Mouse (Mus musculus): ENCODE measurements around the gene Usp5. TPM values are rescaled to one million over a fixed set of nuclear protein-coding genes. Genes with fewer than 3 reads are reported as not detected.
A peak's percentile ranks its signal among the peaks of the same experiment; 100 is the strongest.

The Usp5 gene
- polyA plus RNA-seq, 1 experiment from 2014 or later = 115 TPM

DNA sequence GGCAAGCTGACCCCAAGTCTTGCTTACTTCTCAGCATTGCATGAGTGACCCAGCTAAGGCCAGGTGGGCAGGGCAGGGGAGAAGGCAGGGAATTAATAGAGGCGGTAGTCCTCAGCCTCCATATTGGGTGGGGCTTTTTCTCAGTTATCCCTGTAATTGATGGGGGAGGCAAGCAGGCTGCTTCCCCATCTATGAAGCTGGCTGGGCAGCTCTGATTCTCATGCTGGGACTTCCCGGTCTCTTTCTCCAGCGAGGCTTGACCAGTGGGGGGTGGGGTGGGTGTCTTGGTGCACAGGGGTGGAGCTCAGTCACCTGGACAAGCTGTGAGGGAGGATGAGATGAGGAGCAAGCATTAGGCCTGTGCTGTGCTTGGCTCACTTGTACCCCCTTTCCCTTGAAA, 32.5 kb upstream of the Usp5 start:
- WGBS = 27% methylated on average over 3 of the region's 3 CpGs
- Histone ChIP-seq H3K9ac (ENCODE audit: low read depth, low read length) (no peak overlapping the region), H3K27me3 (replicated peaks; ENCODE audit: control insufficient read depth, insufficient read depth, low read length) (peaks cover 91% of the 10 kb centered on the region), H3K4me1 (replicated peaks; ENCODE audit: control insufficient read depth, insufficient read depth, low read length) (peaks cover 4% of the 10 kb centered on the region; the same call in 1 of the 2 replicates), H3K9me3 (ENCODE audit: control insufficient read depth, low read length) (no peaks in the 10 kb centered on the region), H3K36me3 (ENCODE audit: control insufficient read depth, insufficient read depth, low read length) (no peaks in the 10 kb centered on the region), H3K27ac (ENCODE audit: low read depth, low read length) (no peak overlapping the region), H3K4me2 (no peak overlapping the region), H3K4me3 (ENCODE audit: low read depth, low read length) (no peak overlapping the region)
- DNase-seq (ENCODE audit: low spot score) (no peak), ATAC-seq (replicated peaks; ENCODE audit: low FRiP score) (no peak)

DNA sequence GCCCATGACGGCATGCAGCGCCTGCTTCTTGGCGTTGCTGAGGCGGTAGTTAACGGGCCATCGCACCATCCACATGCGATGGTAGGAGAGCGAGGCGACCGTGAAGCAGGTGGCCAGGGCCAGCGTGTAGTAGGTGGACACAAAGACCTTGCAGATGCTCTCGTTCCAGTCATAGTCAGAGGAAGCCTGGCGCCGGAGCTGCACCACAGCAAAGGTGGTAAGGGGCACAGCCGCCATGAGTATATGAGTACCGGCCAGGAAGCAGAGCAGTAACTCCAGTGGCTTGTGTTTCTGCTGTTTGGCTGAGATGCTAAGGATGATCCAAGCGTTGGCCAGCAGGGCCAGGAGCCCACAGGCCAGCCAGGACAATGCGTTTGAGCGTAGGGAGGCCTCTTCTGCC, 32.0 kb upstream of the Usp5 start:
- Histone ChIP-seq H3K4me3 (ENCODE audit: low read depth, low read length) (no peak overlapping the region), H3K27ac (ENCODE audit: low read depth, low read length) (no peak overlapping the region), H3K9me3 (ENCODE audit: control insufficient read depth, low read length) (no peaks in the 10 kb centered on the region), H3K4me1 (replicated peaks; ENCODE audit: control insufficient read depth, insufficient read depth, low read length) (peaks cover 4% of the 10 kb centered on the region; the same call in 1 of the 2 replicates), H3K27me3 (replicated peaks; ENCODE audit: control insufficient read depth, insufficient read depth, low read length) (peaks cover 95% of the 10 kb centered on the region), H3K36me3 (ENCODE audit: control insufficient read depth, insufficient read depth, low read length) (no peaks in the 10 kb centered on the region), H3K4me2 (no peak overlapping the region), H3K9ac (ENCODE audit: low read depth, low read length) (no peak overlapping the region)
- DNase-seq (ENCODE audit: low spot score) = no peak
- 76% methylated on average over 19 of the region's 19 CpGs for WGBS
- ATAC-seq (replicated peaks; ENCODE audit: low FRiP score) = no peak

DNA sequence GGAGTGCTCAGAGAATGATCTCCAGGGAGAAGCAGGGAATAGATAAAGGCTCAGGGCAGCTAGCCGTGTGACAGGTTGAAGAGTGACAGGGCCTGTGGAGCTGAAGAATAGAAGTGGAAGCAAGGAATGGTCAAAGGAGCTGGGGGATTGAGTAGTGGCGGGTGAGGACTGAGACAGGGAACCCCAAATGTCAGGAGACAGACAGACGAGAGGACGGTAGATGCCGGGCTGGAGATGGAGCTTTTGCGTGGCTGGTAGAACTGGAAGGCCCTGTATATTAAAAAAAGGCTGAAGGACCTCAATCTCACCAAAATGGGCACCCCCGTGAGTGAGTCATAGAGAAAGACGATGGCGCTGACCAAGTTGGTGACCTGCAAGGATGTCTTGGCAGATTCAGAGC, 31.2 kb upstream of the Usp5 start:
- Histone ChIP-seq H3K9ac (ENCODE audit: low read depth, low read length) (no peak overlapping the region), H3K27ac (ENCODE audit: low read depth, low read length) (no peak overlapping the region), H3K4me3 (ENCODE audit: low read depth, low read length) (no peak overlapping the region), H3K27me3 (replicated peaks; ENCODE audit: control insufficient read depth, insufficient read depth, low read length) (peaks cover 98% of the 10 kb centered on the region), H3K4me2 (no peak overlapping the region), H3K9me3 (ENCODE audit: control insufficient read depth, low read length) (no peaks in the 10 kb centered on the region), H3K36me3 (ENCODE audit: control insufficient read depth, insufficient read depth, low read length) (no peaks in the 10 kb centered on the region), H3K4me1 (replicated peaks; ENCODE audit: control insufficient read depth, insufficient read depth, low read length) (peaks cover 4% of the 10 kb centered on the region; the same call in 1 of the 2 replicates)
- 77% methylated on average over 9 of the region's 9 CpGs for WGBS
- ATAC-seq (replicated peaks; ENCODE audit: low FRiP score) = no peak
- DNase-seq (ENCODE audit: low spot score) = no peak

DNA sequence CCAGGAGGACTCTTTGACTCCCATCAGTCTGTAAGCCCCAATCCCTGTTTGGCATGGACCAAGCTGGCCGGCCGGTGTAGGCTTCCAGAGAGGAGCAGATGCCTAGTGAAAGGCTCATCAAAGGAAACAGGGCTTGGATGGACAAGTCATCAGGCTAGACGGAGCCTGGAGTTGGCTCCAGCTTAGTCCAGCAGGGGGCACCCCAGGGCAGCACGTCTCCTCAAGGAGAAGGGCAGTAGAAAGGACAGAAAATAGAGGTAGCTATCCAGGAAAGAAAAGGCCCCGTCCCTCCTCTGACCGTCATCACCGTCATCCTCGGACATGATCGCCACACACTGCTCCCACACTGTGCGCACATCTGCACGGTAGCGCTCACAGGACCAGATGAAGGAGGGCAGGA, 30.4 kb upstream of the Usp5 start:
- ATAC-seq (replicated peaks; ENCODE audit: low FRiP score) (peak; percentile 27; the same call in 1 of the 2 replicates), DNase-seq (ENCODE audit: low spot score) (peak; percentile 82)
- Histone ChIP-seq H3K27me3 (replicated peaks; ENCODE audit: control insufficient read depth, insufficient read depth, low read length) (peaks cover 94% of the 10 kb centered on the region), H3K9ac (ENCODE audit: low read depth, low read length) (no peak overlapping the region), H3K9me3 (ENCODE audit: control insufficient read depth, low read length) (no peaks in the 10 kb centered on the region), H3K4me2 (0 out of 2 replicates have a peak overlapping the region, but pooled peaks have one; percentile 10), H3K4me1 (replicated peaks; ENCODE audit: control insufficient read depth, insufficient read depth, low read length) (peaks cover 4% of the 10 kb centered on the region), H3K4me3 (ENCODE audit: low read depth, low read length) (no peak overlapping the region), H3K27ac (ENCODE audit: low read depth, low read length) (no peak overlapping the region), H3K36me3 (ENCODE audit: control insufficient read depth, insufficient read depth, low read length) (no peaks in the 10 kb centered on the region)
- 10% methylated on average over 12 of the region's 12 CpGs for WGBS

DNA sequence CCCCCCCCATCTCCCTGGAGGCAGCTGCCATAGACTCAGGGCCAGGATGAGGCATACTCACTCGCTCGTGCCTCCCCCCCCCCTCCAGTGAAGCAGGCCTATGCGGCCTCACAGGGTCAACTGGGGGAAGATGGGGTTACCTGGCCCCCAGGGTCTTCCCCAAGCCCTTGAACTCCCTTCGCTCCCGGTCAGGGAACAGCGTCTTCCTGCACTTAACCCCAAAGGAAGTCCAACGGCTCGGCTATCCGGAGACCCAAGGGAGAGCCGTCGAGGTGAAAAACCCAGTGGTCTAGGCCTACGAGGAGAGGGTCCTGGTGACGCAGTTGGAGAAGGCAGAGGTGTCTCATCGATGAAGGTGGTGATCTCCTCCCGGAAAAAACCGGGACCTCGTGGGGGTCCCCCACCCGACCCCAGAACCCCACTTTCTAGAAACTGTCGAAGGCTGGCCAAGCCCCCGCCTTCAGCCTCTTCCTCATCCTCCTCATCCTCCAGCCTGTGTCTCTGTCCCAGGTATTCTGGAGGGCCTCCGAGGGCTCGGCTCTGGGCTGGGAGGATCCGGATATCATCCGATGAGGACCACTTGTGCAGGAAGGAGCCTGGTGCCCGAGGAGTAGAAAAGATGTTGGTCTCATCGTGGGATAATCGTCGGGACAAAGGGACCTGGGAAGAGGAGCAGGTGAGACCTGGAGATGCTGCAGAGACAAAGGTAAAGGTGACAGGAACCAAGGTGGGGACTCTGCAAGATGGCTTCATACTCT, 29.5 kb upstream of the Usp5 start:
- Histone ChIP-seq H3K9ac (ENCODE audit: low read depth, low read length) (no peak overlapping the region), H3K4me3 (ENCODE audit: low read depth, low read length) (no peak overlapping the region), H3K9me3 (ENCODE audit: control insufficient read depth, low read length) (no peaks in the 10 kb centered on the region), H3K27ac (ENCODE audit: low read depth, low read length) (no peak overlapping the region), H3K4me1 (replicated peaks; ENCODE audit: control insufficient read depth, insufficient read depth, low read length) (peaks cover 4% of the 10 kb centered on the region), H3K36me3 (ENCODE audit: control insufficient read depth, insufficient read depth, low read length) (no peaks in the 10 kb centered on the region), H3K4me2 (no peak overlapping the region), H3K27me3 (replicated peaks; ENCODE audit: control insufficient read depth, insufficient read depth, low read length) (peaks cover 86% of the 10 kb centered on the region)
- ATAC-seq (replicated peaks; ENCODE audit: low FRiP score) (no peak), DNase-seq (ENCODE audit: low spot score) (no peak)
- 65% methylated on average over 28 of the region's 28 CpGs for WGBS

DNA sequence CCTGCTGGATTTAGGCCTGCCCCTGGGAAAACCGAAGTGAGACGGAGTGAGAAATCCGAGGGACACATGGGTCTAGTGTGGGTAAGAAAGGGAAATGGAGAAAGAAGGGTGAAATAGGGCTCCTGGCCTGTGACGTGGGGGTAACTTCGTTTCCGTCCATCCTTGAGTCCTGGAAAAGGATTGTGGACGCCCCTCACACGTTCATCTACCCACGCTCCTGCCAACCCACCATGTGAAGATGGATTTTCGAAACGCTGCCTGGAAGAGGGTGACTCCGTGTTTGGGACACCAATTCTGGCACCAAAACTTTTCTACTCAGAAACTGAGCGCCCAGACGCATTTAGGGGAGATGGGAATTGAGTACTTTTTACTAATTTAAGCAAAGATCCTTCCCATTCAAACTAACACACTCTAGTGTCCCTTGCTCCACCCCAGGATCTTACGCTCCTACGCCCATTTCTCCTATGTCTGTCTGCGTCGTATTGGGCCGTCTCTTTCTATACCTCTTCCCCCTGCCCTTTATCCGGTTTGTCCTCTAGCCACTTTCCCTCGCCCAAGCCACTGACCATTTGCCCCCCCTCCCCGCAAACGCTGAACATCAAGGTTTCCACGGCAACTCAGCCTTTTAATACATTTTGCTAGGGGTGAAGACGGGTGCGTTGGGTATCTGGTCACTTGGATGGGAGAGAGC, 28.7 kb upstream of the Usp5 start:
- H3K4me2 ChIP-seq = peak overlapping the region; percentile 80
- no peaks in the 10 kb centered on the region for H3K9me3 ChIP-seq (ENCODE audit: control insufficient read depth, low read length)
- H3K27me3 ChIP-seq (replicated peaks; ENCODE audit: control insufficient read depth, insufficient read depth, low read length) = peaks cover 79% of the 10 kb centered on the region
- DNase-seq (ENCODE audit: low spot score) = no peak
- WGBS = 30% methylated on average over 26 of the region's 26 CpGs
- ATAC-seq (replicated peaks; ENCODE audit: low FRiP score) = no peak
- no peaks in the 10 kb centered on the region; the same call in 1 of the 2 replicates for H3K4me1 ChIP-seq (replicated peaks; ENCODE audit: control insufficient read depth, insufficient read depth, low read length)
- no peak overlapping the region for H3K27ac ChIP-seq (ENCODE audit: low read depth, low read length)
- H3K9ac ChIP-seq (ENCODE audit: low read depth, low read length) = no peak overlapping the region
- peak overlapping the region; percentile 57 for H3K4me3 ChIP-seq (ENCODE audit: low read depth, low read length)
- no peaks in the 10 kb centered on the region for H3K36me3 ChIP-seq (ENCODE audit: control insufficient read depth, insufficient read depth, low read length)

DNA sequence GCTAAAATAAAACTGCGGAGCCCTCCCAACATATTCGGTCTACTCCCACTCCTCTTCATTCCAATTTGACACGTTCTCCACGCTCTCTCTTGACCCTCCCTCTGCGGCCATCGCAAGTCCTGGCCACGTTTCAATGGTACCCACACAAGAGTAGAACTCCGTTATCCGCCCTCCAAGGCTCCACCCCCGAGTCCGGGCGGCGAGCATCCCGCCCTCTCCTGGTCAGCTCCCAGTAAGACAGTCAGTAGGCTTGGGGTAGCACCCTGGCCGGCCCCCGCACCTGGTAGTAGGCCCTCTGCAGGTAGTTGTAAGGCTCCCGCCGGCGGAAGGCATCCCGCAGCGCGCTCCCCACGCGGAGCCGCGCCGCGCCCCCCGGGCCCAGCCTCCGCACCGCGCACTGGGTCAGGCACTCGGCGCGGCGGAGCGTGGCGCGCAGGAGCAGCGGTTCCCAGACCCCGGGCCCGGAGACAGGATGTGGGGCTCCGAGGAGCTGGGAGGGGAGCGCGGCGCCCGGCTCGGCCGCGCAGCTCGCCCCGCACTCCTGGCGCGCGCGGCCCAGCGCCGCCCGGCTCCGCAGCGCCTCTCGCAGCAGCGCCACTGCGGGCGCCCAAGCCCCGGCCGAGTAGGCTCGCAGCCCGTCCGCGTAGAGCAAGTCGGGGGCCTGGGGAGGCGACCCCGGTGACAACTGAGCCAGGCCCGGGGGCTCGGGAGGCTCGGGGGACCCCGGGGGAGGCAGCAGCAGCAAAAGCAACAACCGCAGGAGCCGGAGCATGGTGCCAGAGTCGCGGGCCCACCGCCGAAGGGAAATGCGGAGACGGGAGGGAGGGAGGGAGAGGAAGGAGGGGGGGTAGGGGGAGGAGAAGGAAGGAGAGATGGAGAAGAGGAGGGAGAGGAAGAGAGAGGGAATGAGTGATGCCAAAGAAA, 27.9 kb upstream of the Usp5 start, which contains the start of gene P3h3:
Gene P3h3, minus strand, starts transcription at position 837 of the 924 bp plus-strand sequence.
- Histone ChIP-seq H3K36me3 (ENCODE audit: control insufficient read depth, insufficient read depth, low read length) (no peaks in the 10 kb centered on the region), H3K9me3 (ENCODE audit: control insufficient read depth, low read length) (no peaks in the 10 kb centered on the region), H3K4me3 (ENCODE audit: low read depth, low read length) (peak within 1 kb of the TSS; percentile 57), H3K27ac (ENCODE audit: low read depth, low read length) (peak within 1 kb of the TSS; percentile 78), H3K4me1 (replicated peaks; ENCODE audit: control insufficient read depth, insufficient read depth, low read length) (no peaks in the 10 kb centered on the region; the same call in 1 of the 2 replicates), H3K27me3 (replicated peaks; ENCODE audit: control insufficient read depth, insufficient read depth, low read length) (peaks cover 71% of the 10 kb centered on the region), H3K9ac (ENCODE audit: low read depth, low read length) (peak within 1 kb of the TSS; percentile 63), H3K4me2 (peak within 1 kb of the TSS; percentile 80)
- peak; percentile 82 for DNase-seq (ENCODE audit: low spot score)
- under 1% methylated on average over 78 of the region's 86 CpGs for WGBS
- peak; percentile 69 for ATAC-seq (replicated peaks; ENCODE audit: low FRiP score)

DNA sequence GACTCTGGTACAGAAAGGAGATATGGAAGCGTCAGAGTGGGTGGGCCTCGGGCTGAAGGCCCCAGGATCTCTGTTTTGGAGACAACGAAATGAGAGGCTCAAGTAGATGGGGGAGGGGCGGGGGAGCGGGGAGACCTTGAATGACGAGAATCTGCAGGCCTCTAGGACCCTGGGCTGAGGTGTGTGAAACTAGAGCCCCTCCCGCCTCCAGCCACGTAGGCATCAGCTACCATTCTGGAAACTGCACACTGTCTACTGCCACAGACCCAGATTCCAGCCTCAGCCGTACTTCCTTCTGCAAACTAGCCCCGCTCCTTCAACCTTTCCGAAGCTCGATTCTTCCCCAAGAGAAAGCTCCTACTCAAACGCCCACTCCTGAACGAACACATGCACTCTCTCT, 27.0 kb upstream of the Usp5 start:
- Histone ChIP-seq H3K9me3 (ENCODE audit: control insufficient read depth, low read length) (no peaks in the 10 kb centered on the region), H3K4me2 (peak overlapping the region; percentile 80), H3K9ac (ENCODE audit: low read depth, low read length) (no peak overlapping the region; the same call in 1 of the 2 replicates), H3K4me3 (ENCODE audit: low read depth, low read length) (peak overlapping the region; percentile 57), H3K27ac (ENCODE audit: low read depth, low read length) (peak overlapping the region; percentile 78; the same call in 1 of the 2 replicates), H3K36me3 (ENCODE audit: control insufficient read depth, insufficient read depth, low read length) (no peaks in the 10 kb centered on the region), H3K4me1 (replicated peaks; ENCODE audit: control insufficient read depth, insufficient read depth, low read length) (no peaks in the 10 kb centered on the region; the same call in 1 of the 2 replicates), H3K27me3 (replicated peaks; ENCODE audit: control insufficient read depth, insufficient read depth, low read length) (peaks cover 63% of the 10 kb centered on the region)
- DNase-seq (ENCODE audit: low spot score) (no peak), ATAC-seq (replicated peaks; ENCODE audit: low FRiP score) (no peak)
- 17% methylated on average over 14 of the region's 14 CpGs for WGBS
